Mouse (Mus musculus) frontal cortex, adult 2 months (tissue): ENCODE results near the gene Zgpat. TPM values are rescaled to one million over a fixed set of nuclear protein-coding genes. Genes with fewer than 3 reads are reported as not detected.

Source experiments
- DNase-seq, 2 experiments: peaks; one replicate each; pipeline ENCODE4 v3.0.0; 2022; ENCODE audit warnings: low spot score in 1 of 2; ENCODE audit errors: extremely low spot score in 1 of 2
- polyA plus RNA-seq: library from polyadenylated mRNA; depleted of rRNA; stranded (reverse); fragments of >200 nt; gene quantifications from 2 replicates; pipeline ENCODE4 v1.2.3, GENCODE M21; 2012; rRNA removed

Zgpat gene
- polyA plus RNA-seq = 87.9 and 93.7 TPM in 2 replicates

DNA sequence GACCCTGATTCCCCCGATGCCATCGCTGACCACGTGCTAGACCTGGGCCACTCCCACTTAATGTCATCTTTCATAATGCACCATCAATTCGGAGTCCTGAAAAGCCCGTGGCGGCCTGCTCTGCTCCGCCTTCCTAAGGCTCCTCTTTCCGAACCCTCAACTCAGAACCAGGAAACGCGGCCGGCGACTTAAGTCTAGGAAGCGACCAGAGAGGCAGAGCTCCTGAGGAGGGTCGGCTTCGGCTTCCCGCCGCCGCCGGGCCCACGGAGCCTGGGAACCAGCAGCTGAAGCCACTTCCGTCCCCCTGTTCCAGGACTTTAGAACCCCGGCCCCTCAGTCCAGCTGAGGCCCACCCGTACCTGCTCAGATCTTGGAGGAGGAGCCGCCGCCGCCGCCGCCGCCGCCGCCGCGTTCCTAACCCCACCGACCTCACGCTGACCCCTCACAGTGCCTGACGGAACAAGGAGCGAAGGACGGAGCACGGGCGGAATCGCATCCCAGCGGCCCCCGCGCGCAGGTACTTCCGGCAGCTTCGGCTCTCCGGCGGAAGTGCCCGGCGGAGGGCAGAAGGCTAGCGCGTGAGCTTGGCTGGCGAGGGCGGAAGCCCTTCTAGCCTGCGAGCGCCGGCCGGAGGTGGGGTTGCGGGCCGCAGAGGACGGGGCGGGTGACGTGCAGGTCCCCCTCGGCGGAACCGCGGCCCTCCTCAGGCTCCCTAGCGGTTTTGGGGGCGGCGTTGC, at the start of gene Zgpat, which contains the start of gene Arfrp1:
Gene Zgpat (plus strand): TSS at position 69 of the 737 bp plus-strand sequence.
Gene Arfrp1 (minus strand): TSS at position 545 of the 737 bp plus-strand sequence.
- peak; percentile 72 to 91 for DNase-seq

GRCm38 (mm10) chr2:181319248-181320102, 45.3 kb upstream of the Zgpat start, which contains the start of gene Rtel1:
Gene Rtel1, plus strand, starts transcription at chr2:181319739.
- DNase-seq = peak in 1 of 2 experiments; percentile 87

DNA sequence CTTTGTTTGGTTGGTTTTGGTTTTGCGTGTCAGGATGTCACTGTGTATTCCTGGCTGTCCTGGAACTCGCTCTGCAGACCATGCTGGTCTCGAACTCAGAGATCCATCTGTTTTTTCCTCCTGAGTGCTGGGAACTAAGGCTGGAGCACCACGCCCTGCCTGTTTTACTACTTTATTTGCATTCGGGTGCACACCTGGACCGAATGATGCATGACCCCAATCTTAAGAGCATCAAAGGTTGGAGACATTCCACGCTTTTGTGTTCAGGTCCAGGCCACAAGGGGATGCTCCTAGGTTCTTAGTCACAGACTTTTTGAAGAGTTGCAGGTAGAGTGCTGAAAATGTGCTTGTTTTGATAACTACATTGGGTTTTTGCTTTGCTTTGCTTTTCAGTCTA, 44.6 kb upstream of the Zgpat start:
- DNase-seq = no peak

DNA sequence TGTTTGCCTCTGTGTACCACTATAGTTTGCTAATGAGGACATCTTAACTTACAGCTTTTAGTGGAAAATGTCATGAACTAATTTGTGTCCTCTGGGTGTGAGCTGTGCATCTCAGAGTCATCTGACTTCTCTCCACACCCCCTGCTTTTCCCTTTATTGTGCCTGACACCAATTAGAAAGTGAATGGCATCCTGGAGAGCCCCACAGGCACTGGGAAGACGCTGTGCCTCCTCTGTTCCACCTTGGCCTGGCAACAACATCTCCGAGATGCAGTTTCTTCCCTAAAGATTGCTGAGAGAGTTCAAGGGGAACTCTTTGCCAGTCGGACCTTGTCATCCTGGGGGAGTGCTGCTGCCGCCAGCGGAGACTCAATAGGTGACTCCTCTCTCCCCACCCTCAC, 42.6 kb upstream of the Zgpat start:
- no peak for DNase-seq

- DNase-seq = no peak
Observed at GRCm38 (mm10) chr2:181326098-181326497, 38.6 kb upstream of the Zgpat start.

- no peak for DNase-seq
Observed at GRCm38 (mm10) chr2:181332542-181332941, 32.2 kb upstream of the Zgpat start.

- peak; percentile 56 to 87 for DNase-seq
Observed at GRCm38 (mm10) chr2:181334023-181334422, 30.7 kb upstream of the Zgpat start.

DNA sequence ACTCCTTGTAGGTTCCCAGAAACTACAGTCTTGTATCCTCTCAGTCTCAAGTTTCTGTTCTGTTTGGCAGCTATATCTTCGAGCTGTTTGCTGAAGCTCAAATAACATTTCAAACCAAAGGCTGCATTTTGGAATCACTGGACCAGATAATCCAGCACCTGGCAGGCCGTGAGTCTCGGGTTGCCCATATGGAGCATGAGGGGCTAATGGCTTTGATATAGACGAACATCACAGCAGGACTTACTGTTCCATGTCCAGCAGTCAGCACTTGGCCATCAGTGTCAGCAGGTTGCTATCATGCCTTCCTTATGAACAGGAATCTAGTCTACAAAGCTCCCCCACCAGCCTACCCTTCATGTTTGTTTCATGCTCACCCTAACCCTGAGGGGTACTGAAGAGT, 24.3 kb upstream of the Zgpat start:
- no peak for DNase-seq

DNA sequence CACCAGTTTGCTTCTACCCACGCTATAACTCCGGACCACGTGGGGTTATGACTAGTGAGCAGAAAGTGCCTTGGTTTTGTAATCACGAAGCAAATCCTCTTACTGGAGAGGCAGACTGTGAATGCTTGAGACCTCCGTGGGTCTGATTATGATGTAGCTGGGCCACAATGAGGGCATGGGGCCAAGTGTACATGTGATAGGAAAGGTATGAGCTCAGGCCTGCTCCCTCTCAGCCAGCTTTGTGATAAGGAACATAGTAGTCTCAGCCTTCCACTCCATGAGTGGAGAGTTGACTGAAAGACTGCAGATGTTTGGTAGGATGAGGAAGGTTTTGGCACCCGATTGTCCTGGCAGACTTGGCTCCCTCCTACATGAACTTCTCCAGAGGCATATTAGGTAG, 22.0 kb upstream of the Zgpat start:
- no peak for DNase-seq

DNA sequence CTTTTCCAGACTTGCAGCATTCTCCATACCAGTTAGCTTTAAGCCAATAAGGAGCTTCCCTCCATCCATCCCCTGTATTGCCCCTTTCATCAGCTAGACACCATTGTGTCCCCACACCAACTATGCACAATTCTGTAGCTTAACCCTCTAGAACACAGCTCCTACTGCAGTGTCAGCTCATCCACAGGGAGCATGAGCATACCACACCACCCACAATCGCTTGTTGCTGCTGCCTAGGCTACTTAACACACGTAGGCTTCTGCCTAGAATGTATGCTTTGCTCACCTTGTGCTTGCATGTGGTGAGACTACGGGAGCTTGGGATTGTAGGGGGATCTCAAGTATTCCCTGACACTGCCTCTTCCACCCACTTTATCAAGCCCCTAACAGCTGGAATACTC, 7.9 kb upstream of the Zgpat start:
- no peak for DNase-seq

DNA sequence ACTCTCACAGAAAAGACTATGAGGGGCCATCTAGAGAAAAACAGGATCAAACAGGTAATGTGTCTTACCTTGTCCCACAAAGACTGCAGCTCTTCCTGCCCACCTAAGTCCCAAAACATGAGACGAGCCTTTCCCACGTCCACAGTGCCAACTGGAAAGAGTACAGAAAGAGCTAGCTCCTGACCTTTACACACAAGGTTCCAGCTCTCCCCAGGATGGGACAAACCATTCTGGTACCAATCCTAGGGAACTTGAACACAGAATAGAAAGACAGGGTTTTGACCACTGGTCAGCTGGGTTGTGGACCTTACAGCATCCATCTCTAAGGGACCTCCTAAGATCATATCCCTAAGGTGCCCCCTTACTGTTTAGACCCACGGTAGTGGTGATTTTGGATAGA, 782 bp upstream of the Zgpat start:
- no peak for DNase-seq

DNA sequence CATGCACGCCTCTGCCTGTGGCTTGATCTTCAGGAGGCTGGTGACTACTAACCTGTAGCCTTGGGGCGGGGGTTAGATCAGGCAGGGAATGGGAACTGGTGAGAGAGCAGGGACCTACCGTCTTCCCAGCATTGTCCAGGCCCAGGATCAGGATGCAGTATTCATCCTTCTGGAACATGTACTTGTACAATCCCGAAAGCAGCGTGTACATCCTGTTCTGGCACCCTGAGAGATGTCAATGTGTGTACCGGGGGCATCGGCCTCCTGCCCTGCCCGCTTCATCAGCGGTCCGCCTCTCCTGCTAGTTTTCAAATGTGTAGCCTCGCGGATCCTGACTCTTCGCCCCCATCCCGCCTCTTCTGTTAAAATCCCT, 255 bp upstream of the Zgpat start:
- no peak for DNase-seq

DNA sequence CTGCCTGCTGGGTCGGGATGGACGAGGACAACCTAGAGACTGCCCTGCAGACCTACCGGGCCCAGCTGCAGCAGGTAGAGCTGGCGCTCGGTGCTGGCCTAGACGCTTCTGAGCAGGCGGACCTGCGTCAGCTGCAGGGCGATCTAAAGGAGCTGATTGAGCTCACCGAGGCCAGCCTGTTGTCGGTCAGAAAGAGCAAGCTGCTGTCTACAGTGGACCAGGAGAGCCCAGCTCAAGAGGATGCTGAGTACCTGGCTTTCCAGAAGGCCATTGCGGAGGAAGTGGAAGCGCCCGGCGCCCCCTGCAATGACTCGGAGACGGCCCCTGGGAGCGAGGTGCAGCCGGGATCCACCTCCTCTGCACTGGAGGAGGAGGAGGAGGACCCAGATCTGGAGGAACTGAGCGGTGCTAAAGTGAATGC, 937 bp downstream of the Zgpat start:
- no peak for DNase-seq

DNA sequence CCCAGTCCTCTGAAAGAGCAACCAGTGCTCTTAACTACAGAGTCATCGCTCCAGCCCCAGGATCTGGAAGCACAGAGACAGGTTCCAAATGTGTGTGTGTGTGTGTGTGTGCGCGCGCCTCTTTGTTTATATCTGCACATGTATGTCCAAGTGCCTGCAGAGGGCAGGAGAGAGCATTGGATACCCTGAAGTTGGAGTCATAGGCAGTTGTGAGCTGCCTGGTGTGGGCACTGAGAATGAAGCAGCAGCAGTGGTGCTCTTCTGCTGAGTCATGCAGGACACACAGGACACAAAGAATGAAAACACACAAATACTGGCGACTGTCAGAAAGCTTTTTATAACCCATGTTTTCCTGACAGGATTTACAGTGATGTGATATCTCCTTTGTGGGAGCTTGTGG, 5.3 kb downstream of the Zgpat start:
- DNase-seq = no peak

DNA sequence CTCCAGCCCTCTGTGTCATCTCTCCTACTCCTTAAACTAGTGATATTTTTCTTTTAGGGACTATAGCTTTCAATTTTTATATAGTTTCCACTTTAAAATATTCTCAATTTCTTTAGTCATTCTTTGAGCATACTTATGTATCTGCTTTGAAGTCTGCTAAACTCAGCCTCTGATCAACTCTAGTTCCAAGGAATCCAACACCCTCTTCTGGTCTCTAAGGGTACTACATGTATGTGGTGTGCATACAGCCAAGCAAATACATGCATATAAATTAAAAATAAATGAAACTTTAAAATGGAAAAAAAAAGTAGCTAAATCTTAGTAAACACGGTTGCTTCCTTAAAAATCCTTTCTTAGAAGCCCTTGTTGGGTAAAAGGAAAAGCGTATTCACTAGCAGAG, 11.1 kb downstream of the Zgpat start:
- DNase-seq = no peak

DNA sequence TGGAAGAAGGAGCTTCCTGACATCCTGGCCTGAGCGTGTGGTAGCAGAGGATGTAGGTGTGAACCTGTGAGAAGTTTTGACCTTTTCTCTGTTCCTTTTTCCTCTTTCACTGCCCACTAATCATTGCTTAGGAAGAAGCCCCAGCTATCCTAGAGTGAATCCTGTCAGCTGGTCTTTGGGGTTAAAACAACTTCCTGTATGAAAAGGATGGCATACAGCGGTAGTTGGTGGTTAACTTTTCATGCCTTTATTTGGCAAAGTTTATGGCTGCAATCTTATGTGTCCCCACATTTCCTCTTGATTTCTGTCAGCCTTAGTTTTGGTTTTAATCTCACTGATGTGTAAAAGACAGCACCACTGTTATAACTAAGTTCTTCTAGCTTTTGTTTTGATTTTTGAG, 12.5 kb downstream of the Zgpat start:
- DNase-seq = no peak

DNA sequence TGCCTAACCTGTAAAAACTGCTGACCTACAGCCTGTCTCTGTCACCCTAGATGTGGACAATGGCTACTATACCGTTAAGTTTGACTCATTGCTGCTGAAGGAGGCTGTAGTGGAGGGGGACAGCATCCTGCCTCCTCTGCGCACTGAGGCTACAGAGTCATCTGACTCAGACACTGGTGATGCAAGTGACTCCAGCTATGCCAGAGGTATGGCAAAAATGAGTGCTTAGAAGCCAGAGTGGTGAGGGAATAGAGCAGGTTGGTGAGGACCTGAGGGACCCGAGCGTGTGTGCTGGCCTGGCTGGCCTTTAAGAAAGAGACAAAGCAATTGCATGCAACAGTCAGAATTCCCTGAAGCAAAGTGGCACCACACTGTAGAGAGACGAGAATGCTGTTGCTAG, 14.0 kb downstream of the Zgpat start:
- no peak for DNase-seq

GRCm38 (mm10) chr2:181379778-181380177, 15.1 kb downstream of the Zgpat start, which contains the start of gene Lime1:
Gene Lime1, plus strand, starts transcription at chr2:181380078.
- no peak for DNase-seq

DNA sequence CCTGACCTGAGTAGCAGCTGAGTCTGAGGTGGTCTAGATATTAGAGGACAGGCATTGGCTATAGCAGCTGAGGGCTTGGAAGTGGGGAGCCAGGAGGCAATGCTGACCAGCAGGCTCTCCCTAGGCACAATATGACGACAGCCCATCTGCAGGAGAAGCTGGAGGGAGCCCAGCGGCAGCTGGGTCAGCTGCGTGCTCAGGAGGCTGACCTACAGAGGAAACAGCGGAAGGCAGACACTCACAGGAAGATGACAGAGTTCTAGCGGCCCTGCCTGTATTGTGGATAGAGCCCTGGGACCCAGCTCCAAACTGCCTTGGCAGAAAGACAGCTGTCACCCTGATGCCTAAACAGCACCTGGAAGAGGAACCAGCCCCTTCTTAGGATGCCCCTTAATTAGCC, 15.5 kb downstream of the Zgpat start:
- DNase-seq = no peak

GRCm38 (mm10) chr2:181381107-181381506, 16.4 kb downstream of the Zgpat start:
- no peak for DNase-seq

GRCm38 (mm10) chr2:181381631-181382306, 17.0 kb downstream of the Zgpat start:
- no peak for DNase-seq
